In genomic region chr1:34842389-34842861, GRCm38 (mm10) we compare ENCODE assay signal across 7 mouse cellular contexts. TPM values are rescaled to one million over a fixed set of nuclear protein-coding genes. Genes with fewer than 3 reads are reported as not detected.
DNase-seq lines count a peak whose midpoint lies in the region; ATAC-seq lines count a peak whose summit lies in the region.

No protein-coding gene starts in this region.

- peak overlapping the region; percentile 93 for H3K9ac ChIP-seq in kidney, embryonic 16.5 days (replicated peaks; ENCODE audit: low read length)
- H3K9ac ChIP-seq in stomach, embryonic 14.5 days (replicated peaks; ENCODE audit: low read depth, low read length), result peak overlapping the region; percentile 84

- peak; percentile 80 for DNase-seq in A20 (ENCODE audit: low read depth, low spot score)
- peak; percentile 83 for DNase-seq in CD4-positive, CD25-positive, alpha-beta regulatory T cell, adult 2 months (ENCODE audit: low read depth, low spot score)
- DNase-seq in cerebellum, adult 9-11 months, result peak; percentile 69
- peak; percentile 67 for DNase-seq in gastrocnemius, postnatal 10 days

- peak overlapping the region; percentile 98 for H3K27ac ChIP-seq in kidney, embryonic 16.5 days (ENCODE audit: low read length)
- H3K27ac ChIP-seq in stomach, embryonic 14.5 days (ENCODE audit: low read length), result peak overlapping the region; percentile 89

- H3K4me3 ChIP-seq in kidney, embryonic 16.5 days (ENCODE audit: low read length), result peak overlapping the region; percentile 82
- H3K4me3 ChIP-seq in stomach, embryonic 14.5 days (ENCODE audit: low read depth, low read length), result peak overlapping the region; percentile 75

- peak overlapping the region; percentile 89 for H3K4me2 ChIP-seq in kidney, embryonic 16.5 days (replicated peaks; ENCODE audit: low read depth, low read length)
- peak overlapping the region; percentile 91 for H3K4me2 ChIP-seq in stomach, embryonic 14.5 days (replicated peaks; ENCODE audit: low read depth, low read length)

- peaks cover 28% of the 10 kb centered on the region for H3K4me1 ChIP-seq in kidney, embryonic 16.5 days (ENCODE audit: insufficient read depth, low read length)
- H3K4me1 ChIP-seq in stomach, embryonic 14.5 days (ENCODE audit: control insufficient read depth, insufficient read depth, low read length), result peaks cover 22% of the 10 kb centered on the region; the same call in 1 of the 2 replicates

- under 1% methylated on average over 23 of the region's 51 CpGs for WGBS in kidney, embryonic 16.5 days
- under 1% methylated on average over 50 of the region's 51 CpGs for WGBS in stomach, embryonic 14.5 days

- ATAC-seq in kidney, embryonic 16.5 days (ENCODE audit: low FRiP score, low TSS enrichment), result peak; percentile 89
- peak; percentile 48 for ATAC-seq in megakaryocyte, adult 5-6 weeks (ENCODE audit: poor library complexity, severe bottlenecking)
- ATAC-seq in stomach, embryonic 14.5 days (ENCODE audit: insufficient number of reproducible peaks, insufficient read depth, low FRiP score, low read depth), result peak; percentile 84

- H3K9me3 ChIP-seq in kidney, embryonic 16.5 days (ENCODE audit: low read length), result no peaks in the 10 kb centered on the region
- no peaks in the 10 kb centered on the region for H3K9me3 ChIP-seq in stomach, embryonic 14.5 days (ENCODE audit: control insufficient read depth, low read depth, low read length)

- no peaks in the 10 kb centered on the region for H3K27me3 ChIP-seq in kidney, embryonic 16.5 days (ENCODE audit: insufficient read depth, low read length)
- H3K27me3 ChIP-seq in stomach, embryonic 14.5 days (ENCODE audit: control insufficient read depth, insufficient read depth, low read length), result no peaks in the 10 kb centered on the region

- H3K36me3 ChIP-seq in kidney, embryonic 16.5 days (ENCODE audit: insufficient read depth, low read length), result no peaks in the 10 kb centered on the region
- no peaks in the 10 kb centered on the region for H3K36me3 ChIP-seq in stomach, embryonic 14.5 days (ENCODE audit: control insufficient read depth, insufficient read depth, low read length)

RNA-seq across cellular contexts. Expression of gene Fam168b, which starts 0.4 kb away (rescaled TPM):
- 10 to 100 TPM; 54.3 to 63.7 TPM for total RNA-seq in gastrocnemius, postnatal 10 days (2021)
- polyA plus RNA-seq in kidney, embryonic 16.5 days (2015; fragmentation: Nextera tagmentation; extraction: Ambion mirVana), result 69.1 and 83.2 TPM in 2 replicates
- 30.3 and 42.9 TPM in 2 replicates for total RNA-seq in megakaryocyte, adult 5-6 weeks (2015)
- total RNA-seq in megakaryocyte, adult 5-6 weeks (2017), result 62.0 and 62.8 TPM in 2 replicates
- polyA plus RNA-seq in stomach, embryonic 14.5 days (2014; fragmentation: Nextera tagmentation; extraction: Ambion mirVana), result 56.1 and 59.8 TPM in 2 replicates

RNA-seq across cellular contexts. Expression of gene Plekhb2, which starts 7.4 kb away (rescaled TPM):
- 10 to 100 TPM; 16.5 to 17.1 TPM for total RNA-seq in gastrocnemius, postnatal 10 days (2021)
- polyA plus RNA-seq in kidney, embryonic 16.5 days (2015; fragmentation: Nextera tagmentation; extraction: Ambion mirVana), result 53.2 and 58.0 TPM in 2 replicates
- 48.6 and 58.3 TPM in 2 replicates for total RNA-seq in megakaryocyte, adult 5-6 weeks (2015)
- 28.4 and 29.5 TPM in 2 replicates for total RNA-seq in megakaryocyte, adult 5-6 weeks (2017)
- 30.5 and 33.7 TPM in 2 replicates for polyA plus RNA-seq in stomach, embryonic 14.5 days (2014; fragmentation: Nextera tagmentation; extraction: Ambion mirVana)

Comparison
In these comparisons a context has a peak if more than half of its experiments do, and no peak if none do; other contexts are left out.
1. Peak in every context shown above with its lines: DNase-seq, ATAC-seq, H3K4me3 ChIP-seq and H3K27ac ChIP-seq.